Mouse (Mus musculus) cerebellum, postnatal 25 days (tissue): ENCODE measurements at regions not wholly inside any gene's neighbourhood (a gene's known extent, or its start where the extent isn't known, plus 50 kb on each side); places are given as distances from the start of the nearest gene placed in this dataset.

Source experiments
- DNase-seq, 2 experiments: peaks; one replicate each; pipeline ENCODE4 v3.0.0; 2021; ENCODE audit warnings: mixed read lengths in 2 of 2

DNA sequence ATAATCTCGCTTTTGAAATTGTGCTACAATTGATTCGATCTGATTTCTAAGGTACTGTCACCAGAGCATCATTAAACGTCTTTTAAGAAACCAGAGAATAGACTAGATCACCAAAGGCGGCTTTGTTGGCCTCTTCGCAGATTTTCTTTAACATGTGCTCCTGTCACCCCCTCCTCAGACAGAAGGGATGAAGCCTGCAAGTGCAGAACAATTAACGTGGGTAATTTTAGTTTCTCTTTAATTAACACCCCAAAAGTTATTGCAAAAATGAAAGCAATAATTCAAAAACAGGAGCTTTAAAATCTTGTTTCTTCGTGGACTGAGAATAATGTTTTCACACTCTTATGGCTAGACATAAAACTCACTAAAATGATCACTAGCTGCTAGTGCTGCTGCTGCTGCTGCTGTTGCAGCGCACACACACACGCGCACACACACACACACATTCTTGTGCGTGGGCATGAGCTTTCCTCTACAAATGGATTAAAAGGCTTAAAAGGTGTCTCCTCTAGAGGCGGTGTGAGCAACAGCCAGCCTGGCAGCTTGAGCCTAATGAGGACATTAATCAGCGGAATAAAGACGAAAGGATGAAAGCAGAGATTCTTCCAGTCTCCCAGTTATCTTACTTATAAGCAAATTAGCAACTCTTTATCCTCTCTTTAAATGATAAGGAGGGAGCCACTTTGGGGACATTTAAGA is 550.5 kb upstream of the Btbd3 start:
- peak in 1 of 2 experiments; percentile 54 for DNase-seq

DNA sequence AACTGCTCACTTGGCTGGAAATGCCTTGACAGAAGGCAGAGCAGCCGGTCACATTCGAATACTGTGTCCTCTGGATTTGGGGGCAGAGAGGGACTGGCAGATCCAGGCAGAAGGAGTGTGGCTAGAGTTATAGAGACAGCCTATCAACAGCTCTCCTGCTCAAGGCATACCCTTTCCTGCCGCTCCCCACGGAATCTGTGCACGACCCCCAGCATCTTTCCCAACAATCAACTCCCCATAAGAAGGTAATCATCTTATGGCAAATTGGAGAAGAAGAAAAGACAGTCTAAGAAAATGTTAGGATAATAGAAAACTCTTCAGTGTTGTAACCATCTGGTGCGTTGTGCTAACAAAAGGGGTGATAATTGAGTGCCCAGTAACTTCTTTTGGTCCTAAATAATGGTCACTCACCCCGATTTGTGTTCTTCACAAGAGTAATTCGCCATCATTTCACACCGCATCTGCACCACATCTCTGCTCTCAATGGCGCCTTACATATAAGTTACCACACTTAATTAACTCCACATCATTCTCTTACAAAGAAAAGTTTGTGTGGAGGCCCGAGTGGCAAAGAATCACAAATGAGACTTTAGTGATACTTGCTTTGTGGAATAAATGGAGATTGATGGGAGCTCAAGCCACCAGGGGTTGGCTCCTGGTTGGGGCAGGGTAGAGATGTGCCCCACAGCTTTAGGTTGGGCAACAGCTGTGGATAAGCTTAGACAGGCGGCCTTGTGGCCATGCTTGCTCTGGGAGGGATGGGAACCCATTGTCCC is 551.2 kb upstream of the Btbd3 start:
- peak; percentile 42 to 50 for DNase-seq

DNA sequence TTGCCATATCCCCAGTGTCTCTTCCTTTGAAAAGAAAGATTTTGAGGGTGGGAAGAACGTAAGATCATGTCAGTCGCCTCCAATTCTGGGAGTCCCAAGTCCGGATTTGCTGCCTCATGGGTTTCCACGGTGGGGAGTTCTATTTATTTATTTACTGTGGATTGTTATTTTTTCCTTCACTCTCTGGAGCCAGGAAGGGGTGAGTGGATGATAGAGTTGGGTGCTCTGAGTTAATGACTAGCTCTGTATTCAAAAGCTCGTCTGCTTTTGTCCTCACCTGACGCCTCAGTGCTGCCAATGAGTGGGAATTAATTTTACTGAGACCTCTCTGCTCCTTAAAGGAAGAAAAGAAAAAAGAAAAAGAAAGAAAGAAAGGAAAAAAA is 551.8 kb upstream of the Btbd3 start:
- DNase-seq: no peak

DNA sequence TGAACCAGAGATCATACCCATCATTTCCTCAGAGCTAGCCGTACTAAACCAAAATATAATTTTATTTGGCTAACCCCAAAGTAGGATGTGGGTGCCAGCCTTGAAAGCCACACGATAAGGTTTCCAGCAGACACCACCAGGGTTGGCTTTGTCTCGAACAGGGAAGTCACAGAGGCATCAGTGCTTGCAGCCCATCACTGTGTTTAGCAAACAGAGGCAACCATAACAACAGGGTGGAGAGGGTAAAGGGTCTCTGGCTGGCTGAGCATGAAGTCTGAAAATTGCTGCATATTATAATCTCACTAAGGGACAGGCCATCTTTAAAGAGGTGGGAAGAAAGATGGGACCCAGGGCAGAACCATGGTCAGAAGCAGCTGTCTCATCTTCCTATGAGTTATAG is 552.3 kb upstream of the Btbd3 start:
- no peak for DNase-seq

DNA sequence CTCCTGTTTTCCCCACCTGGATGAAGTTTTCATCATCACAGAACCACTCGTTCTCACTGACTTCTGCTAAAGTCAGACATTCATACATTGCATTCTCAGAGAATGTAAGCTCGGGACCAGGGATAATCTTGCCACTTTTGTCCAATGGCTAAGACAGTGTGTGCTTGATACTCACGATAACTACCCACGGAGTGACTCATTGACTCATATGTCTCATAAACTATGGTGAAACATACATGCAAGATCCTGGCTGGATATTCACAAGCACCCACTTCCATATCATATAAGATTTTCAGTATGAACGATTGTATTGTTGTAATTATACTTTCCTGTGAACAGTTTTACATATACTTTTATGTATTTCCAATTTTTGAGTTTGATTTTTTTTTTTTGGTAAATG is 560.5 kb upstream of the Btbd3 start:
- no peak for DNase-seq

DNA sequence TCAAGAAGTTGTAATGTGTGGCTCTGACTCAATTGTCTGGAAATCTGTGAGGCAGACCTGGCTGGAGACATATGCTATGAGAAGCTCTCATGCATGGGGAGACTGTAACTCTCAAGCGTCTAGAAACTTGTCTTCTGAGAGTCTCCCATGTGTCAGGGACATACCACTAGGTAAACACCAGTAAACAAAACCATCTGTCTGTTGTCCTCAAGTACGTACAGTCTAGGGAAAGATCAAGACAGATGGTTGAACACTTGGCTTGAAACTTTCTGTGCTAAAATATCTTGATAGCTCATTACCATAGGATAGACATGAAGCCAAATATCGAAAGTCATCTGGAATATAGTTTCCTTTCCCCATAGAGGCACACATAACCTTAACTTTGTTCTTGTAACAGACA is 562.3 kb upstream of the Btbd3 start:
- DNase-seq: no peak

DNA sequence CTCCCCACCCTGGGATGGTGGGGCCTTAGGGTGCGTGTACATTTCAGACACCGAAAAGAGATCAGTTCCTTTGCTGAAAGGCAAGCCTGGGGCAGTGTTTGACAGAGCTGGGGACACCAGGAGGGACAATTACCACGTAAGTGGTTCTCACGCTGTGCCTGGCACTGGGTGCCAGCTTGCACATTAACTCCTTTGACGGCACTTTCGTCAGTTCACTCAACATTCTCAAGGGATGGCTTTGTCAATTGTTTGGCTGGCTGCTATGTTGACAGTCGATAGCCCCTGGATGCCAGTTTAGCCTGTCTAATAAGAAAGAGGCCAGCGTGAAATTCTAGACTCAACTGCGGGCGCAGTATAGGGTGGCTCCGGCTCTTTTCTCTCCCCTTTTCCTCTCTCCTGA is 569.2 kb upstream of the Btbd3 start:
- DNase-seq: peak in 1 of 2 experiments; percentile 5

DNA sequence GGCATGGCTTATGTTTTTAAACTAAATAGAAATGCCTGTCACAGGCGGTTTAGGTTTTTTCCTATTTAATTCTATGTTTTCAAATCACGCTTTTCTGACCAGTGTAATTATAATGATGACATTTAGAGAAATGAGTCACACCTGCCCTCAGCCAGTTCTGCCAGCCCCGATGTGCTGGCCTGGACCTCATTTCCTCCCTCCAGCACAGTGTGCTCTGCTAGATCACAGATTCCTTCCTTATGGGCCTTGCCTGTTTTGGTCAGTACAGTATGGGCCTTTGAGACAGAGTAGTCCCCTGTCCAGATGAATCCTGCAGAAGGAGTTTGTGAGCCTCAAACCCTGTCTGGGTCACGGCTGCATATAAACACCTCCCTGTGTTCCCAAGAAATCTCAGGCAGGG is 569.6 kb upstream of the Btbd3 start:
- no peak for DNase-seq

DNA sequence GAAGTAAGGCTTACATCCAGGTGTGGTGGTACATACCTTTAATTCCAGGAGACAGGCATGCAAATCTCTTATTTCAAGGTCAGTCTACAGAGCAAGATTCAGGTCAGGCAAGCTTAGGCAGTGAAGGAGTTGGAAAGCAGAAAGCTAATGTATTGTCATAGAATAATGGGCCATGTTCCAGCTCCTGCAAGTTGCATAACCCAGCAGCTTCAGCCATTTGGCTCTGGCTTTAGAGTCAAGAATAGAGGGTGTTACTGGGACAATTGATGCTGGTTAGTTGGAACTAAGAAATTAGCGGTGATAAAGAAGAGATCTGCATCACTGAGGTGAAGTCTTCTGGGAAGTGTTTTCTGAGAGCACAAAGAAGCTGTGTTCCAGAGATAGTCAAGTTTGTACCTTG is 565.3 kb upstream of the Jag1 start:
- DNase-seq: no peak

DNA sequence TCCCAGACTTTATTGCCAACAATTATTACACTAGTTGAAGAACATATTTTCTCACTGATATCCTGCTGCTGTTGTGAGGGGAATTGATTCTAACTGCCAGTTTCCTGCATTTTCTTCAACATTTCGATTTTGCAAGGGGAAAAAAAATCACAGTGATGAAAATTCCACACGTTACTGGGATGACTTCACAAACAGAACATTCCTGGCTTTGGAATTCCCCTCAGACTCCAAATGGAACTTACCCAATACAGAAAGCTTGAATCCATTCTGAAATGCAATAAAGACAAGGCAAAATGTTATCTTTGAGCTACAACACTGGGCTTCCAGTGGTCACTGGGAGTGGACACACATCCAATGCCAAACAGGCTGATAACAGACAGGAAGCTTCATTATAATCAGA is 546.7 kb upstream of the Jag1 start:
- no peak for DNase-seq

DNA sequence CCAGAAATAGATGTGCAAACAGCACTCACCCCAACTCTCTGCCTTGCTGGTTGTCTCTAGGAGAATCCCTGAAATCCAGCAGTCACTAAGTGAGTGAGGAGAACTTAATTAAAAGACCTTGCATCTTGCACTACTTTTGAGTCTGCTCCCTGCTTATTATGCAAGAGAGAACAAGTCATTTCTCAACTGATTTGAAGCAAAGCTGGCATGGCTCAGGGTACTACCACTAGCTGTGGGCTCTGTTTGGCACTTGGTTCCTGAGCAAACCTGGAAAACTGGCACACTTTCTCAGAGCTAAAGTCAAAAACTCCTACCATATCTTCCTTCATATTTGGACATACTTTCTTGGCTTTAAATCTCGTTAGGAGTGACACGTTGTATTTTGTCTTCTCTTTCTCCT is 545.8 kb upstream of the Jag1 start:
- no peak for DNase-seq

DNA sequence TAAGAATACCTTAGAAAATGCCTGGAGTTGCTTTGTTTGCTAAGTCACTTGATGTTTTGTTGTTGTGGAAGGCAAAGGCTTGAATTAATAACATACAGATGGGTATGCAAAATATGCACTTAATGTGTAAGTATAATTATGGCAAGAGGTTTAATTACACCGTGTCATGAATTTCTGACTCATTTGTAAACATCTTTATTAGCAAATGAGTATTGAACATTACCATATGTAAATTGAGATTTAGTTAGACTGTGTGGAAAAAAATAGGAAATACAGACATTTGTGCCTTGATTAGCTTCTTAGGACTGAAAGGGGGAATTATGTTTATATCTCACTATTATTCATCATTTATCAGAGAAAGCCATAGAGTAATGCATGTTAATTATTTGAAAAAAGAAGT is 544.0 kb upstream of the Jag1 start:
- no peak for DNase-seq

DNA sequence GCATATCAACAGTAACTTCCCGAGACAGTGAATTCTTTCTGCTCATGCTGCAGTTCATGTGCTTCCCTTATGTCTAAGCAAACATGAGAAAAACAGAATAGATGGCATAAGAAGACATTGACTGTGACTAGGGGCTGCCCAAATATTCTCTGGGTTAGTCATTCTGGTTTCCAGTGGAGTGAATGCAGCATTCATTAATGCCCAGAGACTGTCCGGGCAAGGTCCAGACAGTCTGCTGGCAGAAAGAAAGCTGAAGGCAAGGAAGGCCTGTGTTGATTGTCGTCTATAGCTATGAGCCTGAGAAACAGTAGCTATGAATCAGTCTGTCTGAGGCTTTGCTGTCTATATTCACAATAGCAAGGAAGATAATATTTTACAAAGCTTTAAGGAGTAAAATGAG is 537.9 kb upstream of the Jag1 start:
- no peak for DNase-seq

DNA sequence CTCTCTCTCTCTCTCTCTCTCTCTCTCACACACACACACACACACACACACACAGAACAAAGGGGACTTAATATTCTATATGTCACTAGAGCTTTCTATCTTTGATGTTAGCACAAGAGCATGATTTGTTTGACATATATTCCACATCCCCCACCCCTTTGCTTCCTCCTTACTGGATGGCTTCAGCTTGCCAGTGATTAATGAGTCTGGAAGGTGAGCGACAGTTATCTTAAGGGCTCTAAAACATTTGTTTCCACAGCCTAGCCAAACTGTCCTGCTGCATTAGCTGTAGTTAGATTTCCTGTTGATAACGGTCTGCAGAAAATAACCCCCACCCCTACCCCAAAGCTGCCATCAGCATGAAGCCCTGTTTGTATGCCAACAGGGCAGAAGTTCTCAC is 527.7 kb upstream of the Jag1 start:
- DNase-seq: no peak

DNA sequence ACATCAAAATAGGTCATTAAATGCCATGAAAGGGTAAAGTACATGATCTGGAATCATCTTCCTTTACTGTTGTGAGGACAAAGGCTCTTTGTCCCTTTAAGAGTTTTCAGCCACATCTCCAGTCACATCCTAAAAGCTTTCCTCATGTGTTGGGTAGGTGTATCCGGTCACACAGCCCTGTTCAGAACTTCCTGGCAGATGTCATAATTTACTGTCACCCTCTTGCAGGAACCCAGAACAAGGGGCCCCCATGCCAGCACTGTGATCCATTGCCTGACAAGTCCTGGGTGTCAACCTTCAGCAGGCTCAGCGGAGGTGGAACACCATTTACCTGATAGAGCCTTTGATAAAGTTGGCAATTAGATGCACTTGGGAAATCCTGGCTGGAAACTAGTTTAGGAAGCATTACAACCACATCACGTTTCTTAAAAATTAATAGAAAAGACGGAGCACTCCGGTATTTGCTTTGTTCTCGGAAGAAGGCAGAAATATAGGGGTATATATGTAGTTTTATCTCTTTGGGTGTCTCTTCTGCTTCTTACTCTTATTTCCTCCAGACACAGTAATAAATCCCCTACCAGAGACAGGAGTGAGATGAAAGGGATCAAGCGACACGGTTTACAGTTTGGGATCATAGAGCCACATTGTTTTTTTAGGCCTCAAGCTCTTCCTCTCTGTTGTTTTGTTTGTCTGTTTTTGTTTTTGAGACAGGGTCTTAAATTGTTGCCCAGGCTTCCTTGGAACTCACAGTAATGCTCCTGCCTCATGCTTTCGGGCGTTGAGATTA is 527.0 kb upstream of the Jag1 start:
- no peak for DNase-seq

DNA sequence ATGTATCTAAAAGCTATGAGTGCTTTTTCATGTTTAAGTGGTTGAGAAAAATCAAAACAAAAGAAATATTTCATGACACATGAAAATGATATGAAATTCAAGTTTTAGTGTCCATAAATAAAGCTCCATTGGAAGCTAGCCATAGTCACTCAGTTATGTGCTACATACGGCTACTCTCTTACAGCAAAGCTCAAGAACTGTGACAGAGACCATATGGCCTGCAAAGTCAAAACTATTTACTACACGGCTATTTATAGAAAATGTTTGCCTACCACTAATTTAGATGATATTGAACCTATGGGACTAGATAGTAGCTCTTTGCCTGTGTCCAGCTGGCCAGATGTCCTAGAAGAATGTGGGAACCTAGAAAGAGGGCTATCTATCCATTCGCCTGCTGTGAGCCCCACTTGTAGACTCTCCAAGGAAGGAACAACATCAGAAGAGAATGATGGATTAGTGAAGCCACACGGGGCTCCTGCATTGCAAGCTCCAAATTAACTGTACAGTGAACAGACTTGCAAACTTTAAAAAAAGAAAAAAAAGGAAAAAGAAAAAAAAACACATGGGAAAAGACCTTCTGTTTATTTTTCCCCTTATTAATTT is 518.7 kb upstream of the Jag1 start:
- no peak for DNase-seq

DNA sequence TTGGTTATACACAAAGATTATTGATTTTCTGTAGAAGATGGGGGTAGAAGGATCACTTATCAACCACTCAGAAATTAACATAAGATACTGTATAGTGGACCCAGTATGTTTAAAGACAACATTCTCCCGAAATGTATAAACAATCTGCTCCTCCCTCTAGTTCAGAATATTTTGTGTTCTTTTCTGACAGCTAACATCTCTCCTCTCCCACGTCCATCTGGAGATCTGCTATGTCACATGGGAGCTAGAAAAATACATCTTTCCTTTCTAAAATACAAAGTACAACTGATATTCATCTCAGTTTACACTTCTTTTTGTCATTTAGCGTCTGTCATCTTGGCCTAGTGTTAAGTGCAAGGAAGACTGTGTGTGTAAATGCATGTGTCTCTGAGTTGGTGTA is 500.2 kb upstream of the Jag1 start:
- DNase-seq: no peak

DNA sequence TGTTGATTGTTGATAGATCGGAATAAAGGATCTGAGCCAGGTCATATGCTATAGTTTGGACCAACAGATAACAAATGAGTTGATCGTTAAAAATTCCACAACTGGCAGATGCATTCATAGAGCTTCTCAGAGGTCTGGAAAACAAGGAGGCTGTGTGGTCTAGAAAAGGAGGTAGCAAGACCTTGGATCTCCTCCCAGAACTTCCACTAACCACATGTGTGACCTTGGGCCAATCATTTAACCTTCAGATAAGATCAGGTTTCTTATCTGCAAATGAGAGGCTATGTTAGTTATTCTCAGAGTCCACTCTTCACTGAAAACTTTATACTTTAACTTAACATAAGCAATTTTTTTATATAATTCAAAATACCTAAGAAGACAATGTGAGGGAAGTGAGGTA is 497.3 kb upstream of the Jag1 start:
- no peak for DNase-seq

DNA sequence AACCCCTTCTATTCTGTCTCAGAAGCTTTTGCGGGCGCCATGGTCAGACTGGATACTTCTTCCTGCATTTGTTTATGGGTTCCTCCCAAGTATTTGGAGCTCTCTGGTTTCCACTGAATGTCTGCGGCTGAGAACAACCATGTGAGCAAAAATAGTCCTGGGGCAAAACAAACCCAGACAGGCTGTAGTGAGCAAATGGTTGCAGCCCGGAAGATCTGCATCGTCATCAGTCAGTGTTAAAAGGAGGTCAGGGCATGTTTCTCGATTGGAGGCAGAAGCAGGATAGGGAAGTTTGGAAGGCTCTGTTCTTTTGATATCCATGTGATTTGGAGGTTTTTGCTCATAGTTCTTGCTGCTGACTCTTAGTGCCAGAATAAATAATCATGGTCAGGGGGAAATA is 492.1 kb upstream of the Jag1 start:
- no peak for DNase-seq

DNA sequence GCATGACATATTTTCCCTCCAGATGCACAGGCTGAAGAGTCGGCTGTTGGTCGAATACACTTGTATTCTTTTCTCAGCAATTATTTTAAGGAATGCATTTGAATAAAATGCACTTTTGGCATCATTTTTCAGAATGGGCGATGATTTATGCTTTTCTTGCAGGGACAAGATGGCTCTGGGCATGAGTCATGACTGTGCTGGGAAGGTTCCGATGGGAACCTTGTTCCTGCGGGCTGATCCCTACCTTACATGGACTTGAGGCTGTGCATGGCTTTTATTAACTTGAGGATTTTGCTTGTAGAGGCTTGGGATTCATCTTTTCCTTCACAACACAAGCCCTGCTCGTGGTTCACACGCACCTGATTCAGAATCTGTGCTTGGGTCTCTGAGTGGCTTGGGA is 481.7 kb upstream of the Jag1 start:
- no peak for DNase-seq

DNA sequence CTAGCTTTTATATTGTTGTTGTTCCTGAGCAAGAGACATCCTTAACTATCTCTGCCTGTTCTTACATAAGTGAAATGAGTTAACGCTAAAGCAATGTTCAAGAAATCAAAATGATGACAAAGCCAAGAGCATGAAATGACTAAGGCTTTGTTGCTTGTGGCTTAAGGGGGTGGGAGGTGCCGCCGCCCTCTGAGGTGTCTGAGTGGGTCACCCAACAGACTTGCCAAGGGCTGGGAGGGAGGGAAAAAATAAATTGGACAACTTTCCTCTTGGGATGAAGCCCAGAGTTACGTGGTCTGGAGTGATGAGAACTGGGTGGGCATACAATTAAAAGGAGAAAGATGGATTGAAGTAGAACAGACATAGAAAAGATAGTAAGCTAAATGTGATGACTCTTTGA is 478.1 kb upstream of the Jag1 start:
- no peak for DNase-seq

DNA sequence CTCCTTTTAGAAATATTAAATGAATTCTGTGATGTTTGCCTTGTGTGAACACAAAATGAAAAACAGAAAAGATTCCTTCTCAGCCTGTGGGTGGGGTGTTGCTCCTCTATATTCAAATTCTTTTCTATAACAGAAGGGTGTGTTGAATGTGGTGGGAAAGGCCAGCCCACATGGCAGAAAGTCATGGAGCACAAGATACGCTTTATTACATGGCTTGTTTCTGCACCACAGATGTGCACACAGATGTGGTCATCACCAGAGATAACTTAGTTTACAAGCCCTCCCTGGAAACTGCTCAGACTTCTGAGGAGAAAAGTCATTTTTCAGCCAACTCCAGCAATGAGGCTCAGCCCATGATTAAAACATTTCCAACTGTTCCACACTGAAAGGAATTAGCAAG is 475.1 kb upstream of the Jag1 start:
- no peak for DNase-seq

DNA sequence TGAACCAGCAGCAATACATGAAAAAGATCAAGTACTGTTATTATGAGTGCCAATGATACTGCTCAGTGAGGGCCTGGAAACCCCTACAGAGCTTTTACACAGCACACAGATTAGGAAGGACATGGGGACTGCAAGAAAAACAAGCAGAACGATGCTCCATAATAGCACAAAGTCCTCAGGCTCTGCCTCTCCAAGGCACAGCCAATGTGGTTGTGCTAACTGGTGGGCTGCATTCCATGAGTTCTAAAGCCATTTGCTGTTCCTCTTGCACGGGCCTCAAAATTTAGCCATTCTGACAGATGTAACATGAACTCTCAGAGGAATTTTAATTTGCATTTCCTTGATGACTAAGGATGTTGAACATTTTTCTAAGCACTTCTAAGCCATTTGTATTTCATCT is 465.0 kb upstream of the Jag1 start:
- DNase-seq: no peak

DNA sequence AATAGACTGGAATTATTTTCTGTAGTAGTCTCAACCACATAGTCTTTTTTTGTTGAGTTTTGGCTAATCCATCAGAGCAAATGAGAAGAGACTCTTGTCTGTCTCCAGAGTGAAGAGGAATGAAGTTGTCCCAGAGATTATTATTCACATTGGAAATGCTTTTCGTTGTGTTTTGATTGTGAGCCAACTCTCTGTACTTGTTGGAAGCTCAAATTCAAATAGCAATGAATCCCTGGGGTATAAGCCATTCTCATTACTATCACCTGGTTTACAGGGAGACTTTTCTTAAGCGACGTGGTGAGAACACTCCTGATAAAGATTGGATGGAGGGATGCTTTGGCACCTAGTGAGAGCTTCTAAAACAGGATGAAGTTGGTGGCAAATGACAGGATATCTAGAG is 459.3 kb upstream of the Jag1 start:
- DNase-seq: no peak
